Mouse (Mus musculus) intestine, embryonic 14.5 days (tissue): ENCODE data around the gene Vipas39. TPM values are rescaled to one million over a fixed set of nuclear protein-coding genes. Genes with fewer than 3 reads are reported as not detected.

ENCODE experiments used
- ATAC-seq: fragments of 200-750 bp; cut with Nextera tagmentation; replicated peaks from 2 replicates; pipeline ENCODE4 v1.8.0; 2017; ENCODE audit warnings: low read depth, moderate number of reproducible peaks, moderate TSS enrichment, moderate library complexity; ENCODE audit not compliant: low FRiP score, low TSS enrichment
- DNase-seq: peaks from one replicate; pipeline ENCODE4 v3.0.0-alpha.2; 2018; ENCODE audit warnings: low spot score
- H3K27ac ChIP-seq: fragments of 300-500 bp; sonication (generic); 2 replicates; pipeline ENCODE4 v1.5.1; 2014; ENCODE audit warnings: low read depth, mild to moderate bottlenecking, control low read depth
- H3K27me3 ChIP-seq: fragments of 300-500 bp; sonication (generic); replicated peaks from 2 replicates; pipeline ENCODE4 v1.6.1; 2014; ENCODE audit warnings: low read length, control low read depth; ENCODE audit not compliant: control insufficient read depth, insufficient read depth
- H3K36me3 ChIP-seq: fragments of 300-500 bp; sonication (generic); 2 replicates; pipeline ENCODE4 v1.6.1; 2014; ENCODE audit warnings: low read length, control low read depth; ENCODE audit not compliant: control insufficient read depth, insufficient read depth
- H3K4me1 ChIP-seq: fragments of 300-500 bp; sonication (generic); replicated peaks from 2 replicates; pipeline ENCODE4 v1.6.1; 2014; ENCODE audit warnings: low read length, control low read depth, mixed read lengths; ENCODE audit not compliant: control insufficient read depth, insufficient read depth
- H3K4me2 ChIP-seq: fragments of 300-500 bp; sonication (generic); 2 replicates; pipeline ENCODE4 v1.6.1; 2014; ENCODE audit warnings: low read length
- H3K4me3 ChIP-seq: fragments of 300-500 bp; sonication (generic); 2 replicates; pipeline ENCODE4 v1.5.1; 2014; ENCODE audit warnings: low read depth, low read length, control low read depth, mixed read lengths
- H3K9ac ChIP-seq: fragments of 300-500 bp; sonication (generic); 2 replicates; pipeline ENCODE4 v1.6.1; 2014; ENCODE audit warnings: mild to moderate bottlenecking, low read length
- H3K9me3 ChIP-seq: fragments of 300-500 bp; sonication (generic); 2 replicates; pipeline ENCODE4 v1.6.1; 2016; ENCODE audit warnings: low read length, control low read depth; ENCODE audit not compliant: control insufficient read depth
- WGBS: fragments of 180-500 bp; shearing (Covaris S2); extraction: QIAGEN DNeasy Blood & Tissue Kit; methylation state at CpG from one replicate; pipeline ENCODE4 v1.1.7; 2014; 5-methylcytosine and 5-hydroxymethylcytosine counted together
- microRNA-seq: library from miRNA; unstranded; fragments of <30 nt; microRNA quantifications from one replicate; pipeline ENCODE4, GENCODE M21; 2016
- polyA plus RNA-seq: library from polyadenylated mRNA; unstranded; fragments of >200 nt; fragmentation: Nextera tagmentation; extraction: Ambion mirVana; gene quantifications from 2 replicates; pipeline ENCODE4 v1.2.1, GENCODE M21; 2014

Vipas39 gene
- polyA plus RNA-seq, 1 experiment from 2014 or later: 40.8 TPM

GRCm38 (mm10) chr12:87196310-87196709, 69.7 kb downstream of the Vipas39 start:
- H3K36me3 ChIP-seq: no peaks in the 10 kb centered on the region
- no peak overlapping the region for H3K9ac ChIP-seq
- no peaks in the 10 kb centered on the region for H3K27me3 ChIP-seq
- H3K4me2 ChIP-seq: no peak overlapping the region
- ATAC-seq (no peak), DNase-seq (no peak)
- H3K27ac ChIP-seq: no peak overlapping the region
- peaks cover 6% of the 10 kb centered on the region for H3K4me1 ChIP-seq
- H3K4me3 ChIP-seq: no peak overlapping the region
- H3K9me3 ChIP-seq: no peaks in the 10 kb centered on the region

- 50% methylated on average over 1 of the region's 1 CpGs for WGBS
- ATAC-seq: no peak
- H3K9ac ChIP-seq: no peak overlapping the region
Observed at GRCm38 (mm10) chr12:87195069-87195468, 71.0 kb downstream of the Vipas39 start.

GRCm38 (mm10) chr12:87193008-87193407, 73.0 kb downstream of the Vipas39 start:
- Histone ChIP-seq H3K4me1 (no peaks in the 10 kb centered on the region), H3K27me3 (no peaks in the 10 kb centered on the region), H3K4me2 (no peak overlapping the region), H3K9ac (no peak overlapping the region), H3K9me3 (no peaks in the 10 kb centered on the region), H3K27ac (no peak overlapping the region), H3K4me3 (no peak overlapping the region), H3K36me3 (no peaks in the 10 kb centered on the region)
- ATAC-seq: no peak
- DNase-seq: no peak
- WGBS: 81% methylated on average over 3 of the region's 3 CpGs

More at GRCm38 (mm10) chr12:87195069-87195468, 71.0 kb downstream of the Vipas39 start:
- Histone ChIP-seq H3K4me3 (no peak overlapping the region), H3K4me2 (no peak overlapping the region), H3K36me3 (no peaks in the 10 kb centered on the region), H3K27me3 (no peaks in the 10 kb centered on the region), H3K27ac (no peak overlapping the region), H3K9me3 (no peaks in the 10 kb centered on the region), H3K4me1 (peaks cover 6% of the 10 kb centered on the region)
- DNase-seq: no peak

Small RNA genes lying within 50 kb of the gene (microRNA-seq; reads per million reads assigned to microRNA genes)
- gene Gm47293: not detected

Other genes starting within 250 kb of the Vipas39 start
- 0.62 and 1.0 TPM in 2 replicates for gene Tmem63c, start 244.9 kb downstream of the Vipas39 start, polyA plus RNA-seq
- gene Ngb, start 163.7 kb downstream of the Vipas39 start, polyA plus RNA-seq: 1.0 and 1.8 TPM in 2 replicates
- 47.7 and 48.8 TPM in 2 replicates for gene Gstz1, start 119.1 kb downstream of the Vipas39 start, polyA plus RNA-seq
- 17.1 and 19.2 TPM in 2 replicates for gene Pomt2, start 118.3 kb downstream of the Vipas39 start, polyA plus RNA-seq
- 1.1 and 1.4 TPM in 2 replicates for gene Samd15, start 66.5 kb downstream of the Vipas39 start, polyA plus RNA-seq
- gene Tmed8, start 65.8 kb downstream of the Vipas39 start, polyA plus RNA-seq: 2.6 TPM in 2 replicates
- gene Noxred1, start 27.5 kb downstream of the Vipas39 start, polyA plus RNA-seq: 0.30 and 0.73 TPM in 2 replicates
- 205 and 207 TPM in 2 replicates for gene Ahsa1, start 223 bp upstream of the Vipas39 start, polyA plus RNA-seq
- 0.22 and 0.40 TPM in 2 replicates for gene Ism2, start 33.4 kb upstream of the Vipas39 start, polyA plus RNA-seq
- 101 and 118 TPM in 2 replicates for gene Sptlc2, start 122.1 kb upstream of the Vipas39 start, polyA plus RNA-seq
- gene Slirp, start 177.6 kb upstream of the Vipas39 start, polyA plus RNA-seq: 286 and 300 TPM in 2 replicates
- gene Alkbh1, start 177.8 kb upstream of the Vipas39 start, polyA plus RNA-seq: 58.0 and 59.9 TPM in 2 replicates
- 121 and 142 TPM in 2 replicates for gene Snw1, start 206.0 kb upstream of the Vipas39 start, polyA plus RNA-seq
- not detected in 2 replicates for gene Gm5788, start 228.5 kb upstream of the Vipas39 start, polyA plus RNA-seq
- not detected in 2 replicates for gene Gm8300, start 248.1 kb upstream of the Vipas39 start, polyA plus RNA-seq